Mouse (Mus musculus) stomach, postnatal 0 days (tissue): Measurements from ENCODE around the gene Fhit.

ENCODE experiments used
- CTCF ChIP-seq: IDR thresholded peaks from 2 replicates; pipeline ENCODE4 v1.5.1; 2016; ENCODE audit warnings: antibody characterized with exemption, low read depth, mild to moderate bottlenecking, moderate library complexity
- EP300 ChIP-seq: optimal IDR thresholded peaks from 2 replicates; pipeline ENCODE3; 2016; ENCODE audit warnings: antibody characterized with exemption

DNA sequence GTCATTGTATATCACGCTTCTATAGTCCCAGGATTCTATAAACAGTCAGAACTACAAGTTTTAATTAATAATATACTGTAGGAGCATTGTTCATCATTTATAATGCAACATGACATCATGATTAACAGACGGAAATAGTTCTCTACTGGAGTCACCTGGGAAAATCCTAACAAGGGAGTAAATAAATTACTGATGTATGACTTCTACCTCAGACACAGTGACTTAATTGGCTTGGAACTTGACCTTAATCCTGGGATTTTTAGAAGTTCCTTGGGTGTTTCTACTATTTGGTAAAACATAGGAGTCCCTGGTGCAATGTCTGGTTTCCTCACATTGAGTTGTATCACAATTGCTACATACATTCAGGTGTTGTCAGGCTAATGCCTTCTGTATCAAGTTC lies 613.2 kb downstream of the Fhit start:
- TF ChIP-seq CTCF (no peak), EP300 (no peak)
